11 mouse cellular contexts compared by ENCODE assay signal in genomic region chr7:63950931-63951607, GRCm38 (mm10). TPM values are rescaled to one million over a fixed set of nuclear protein-coding genes. Genes with fewer than 3 reads are reported as not detected.
DNase-seq lines count a peak whose midpoint lies in the region; ATAC-seq and TF ChIP-seq lines count a peak whose summit lies in the region.
"Had no signal": no experiment of that assay in that cellular context is flagged by ENCODE, and none has a peak within 500 bp of the region (broad histone marks: within the 10 kb centered on the region; RNA-seq: fewer than 3 reads in every experiment).

No protein-coding gene starts in this region.

- no peak overlapping the region for H3K27ac ChIP-seq in neural tube, embryonic 14.5 days (ENCODE audit: low read depth, low read length)
- no peak overlapping the region for H3K27ac ChIP-seq in neural tube, embryonic 15.5 days (replicated peaks)
- no peak overlapping the region for H3K27ac ChIP-seq in midbrain, embryonic 16.5 days (ENCODE audit: low read length)
- H3K27ac ChIP-seq in lung, postnatal 0 days (ENCODE audit: low read length): no peak overlapping the region
- H3K27ac ChIP-seq: neural tube, embryonic 12.5 days had no signal

- peak; percentile 70 for DNase-seq in cerebellum, adult 9-10 months
- DNase-seq in layer of hippocampus, adult 11-12 months (ENCODE audit: low spot score): peak; percentile 83
- DNase-seq in lung, postnatal 36 days: no peak
- DNase-seq in yolk sac, embryonic 10.5 days (ENCODE audit: low spot score): no peak
- DNase-seq in lung, postnatal 0 days (ENCODE audit: low spot score): no peak
- DNase-seq: heart, postnatal 14 days had no signal

- no peaks in the 10 kb centered on the region for H3K27me3 ChIP-seq in neural tube, embryonic 14.5 days (ENCODE audit: control insufficient read depth, insufficient read depth, low read length)
- H3K27me3 ChIP-seq in neural tube, embryonic 15.5 days (replicated peaks): no peaks in the 10 kb centered on the region
- H3K27me3 ChIP-seq in midbrain, embryonic 16.5 days (ENCODE audit: control insufficient read depth, insufficient read depth, low read depth, low read length): no peaks in the 10 kb centered on the region
- no peaks in the 10 kb centered on the region for H3K27me3 ChIP-seq in lung, postnatal 0 days (replicated peaks; ENCODE audit: insufficient read depth, low read length)
- H3K27me3 ChIP-seq: neural tube, embryonic 12.5 days had no signal

- H3K4me2 ChIP-seq in neural tube, embryonic 14.5 days (ENCODE audit: low read depth, low read length): no peak overlapping the region
- H3K4me2 ChIP-seq in neural tube, embryonic 15.5 days: no peak overlapping the region
- H3K4me2 ChIP-seq in midbrain, embryonic 16.5 days (ENCODE audit: low read length): no peak overlapping the region
- H3K4me2 ChIP-seq in lung, postnatal 0 days (replicated peaks; ENCODE audit: low read depth, low read length): no peak overlapping the region
- H3K4me2 ChIP-seq: neural tube, embryonic 12.5 days had no signal

- no peak for TF ChIP-seq CTCF in lung, postnatal 0 days (IDR thresholded peaks at IDR 0.05)

- H3K9ac ChIP-seq in neural tube, embryonic 14.5 days (replicated peaks; ENCODE audit: low read depth, low read length): no peak overlapping the region
- H3K9ac ChIP-seq in neural tube, embryonic 15.5 days (replicated peaks): no peak overlapping the region
- H3K9ac ChIP-seq in midbrain, embryonic 16.5 days (ENCODE audit: low read depth, low read length): no peak overlapping the region
- no peak overlapping the region for H3K9ac ChIP-seq in lung, postnatal 0 days (replicated peaks; ENCODE audit: low read depth)
- H3K9ac ChIP-seq: neural tube, embryonic 12.5 days had no signal

- no peaks in the 10 kb centered on the region for H3K4me1 ChIP-seq in neural tube, embryonic 14.5 days (ENCODE audit: control insufficient read depth, insufficient read depth, low read length)
- 0 out of 2 replicates have a peak, but pooled peaks cover 5% of the 10 kb centered on the region for H3K4me1 ChIP-seq in neural tube, embryonic 15.5 days
- peaks cover 3% of the 10 kb centered on the region; the same call in 1 of the 2 replicates for H3K4me1 ChIP-seq in midbrain, embryonic 16.5 days (ENCODE audit: control insufficient read depth, insufficient read depth, low read length)
- H3K4me1 ChIP-seq in lung, postnatal 0 days (ENCODE audit: insufficient read depth, low read depth, low read length): no peaks in the 10 kb centered on the region

- no peak for TF ChIP-seq EP300 in lung, postnatal 0 days (IDR thresholded peaks at IDR 0.05)

- H3K9me3 ChIP-seq in neural tube, embryonic 14.5 days (ENCODE audit: control insufficient read depth, low read length): no peaks in the 10 kb centered on the region
- no peaks in the 10 kb centered on the region for H3K9me3 ChIP-seq in neural tube, embryonic 15.5 days (replicated peaks)
- no peaks in the 10 kb centered on the region for H3K9me3 ChIP-seq in midbrain, embryonic 16.5 days (replicated peaks; ENCODE audit: control insufficient read depth, low read length, poor library complexity, severe bottlenecking)
- no peaks in the 10 kb centered on the region for H3K9me3 ChIP-seq in lung, postnatal 0 days (ENCODE audit: low read length)
- H3K9me3 ChIP-seq: neural tube, embryonic 12.5 days had no signal

- peak; percentile 32; the same call in 1 of the 2 replicates for ATAC-seq in neural tube, embryonic 14.5 days (ENCODE audit: low read depth)
- no peak for ATAC-seq in neural tube, embryonic 15.5 days (ENCODE audit: low FRiP score)
- ATAC-seq in midbrain, embryonic 16.5 days: peak; percentile 57; the same call in 1 of the 2 replicates
- no peak; the same call in 1 of the 2 replicates for ATAC-seq in lung, postnatal 0 days

- no peaks in the 10 kb centered on the region for H3K36me3 ChIP-seq in neural tube, embryonic 14.5 days (ENCODE audit: control insufficient read depth, insufficient read depth, low read length)
- H3K36me3 ChIP-seq in neural tube, embryonic 15.5 days: no peaks in the 10 kb centered on the region
- H3K36me3 ChIP-seq in midbrain, embryonic 16.5 days (ENCODE audit: control insufficient read depth, insufficient read depth, low read length): no peaks in the 10 kb centered on the region
- no peaks in the 10 kb centered on the region for H3K36me3 ChIP-seq in lung, postnatal 0 days (ENCODE audit: insufficient read depth, low read length)
- H3K36me3 ChIP-seq: neural tube, embryonic 12.5 days had no signal

- no peak overlapping the region for H3K4me3 ChIP-seq in neural tube, embryonic 14.5 days (ENCODE audit: low read depth, low read length)
- no peak overlapping the region for H3K4me3 ChIP-seq in neural tube, embryonic 15.5 days (replicated peaks)
- no peak overlapping the region for H3K4me3 ChIP-seq in midbrain, embryonic 16.5 days (ENCODE audit: low read depth, low read length)
- H3K4me3 ChIP-seq in lung, postnatal 0 days (ENCODE audit: low read depth, low read length): no peak overlapping the region
- H3K4me3 ChIP-seq: neural tube, embryonic 12.5 days had no signal

- WGBS in neural tube, embryonic 14.5 days: 73% methylated on average over 10 of the region's 10 CpGs
- 58% methylated on average over 10 of the region's 10 CpGs for WGBS in neural tube, embryonic 15.5 days
- 77% methylated on average over 10 of the region's 10 CpGs for WGBS in midbrain, embryonic 16.5 days
- 66% methylated on average over 10 of the region's 10 CpGs for WGBS in lung, postnatal 0 days

RNA-seq across cellular contexts. Expression of gene Klf13, which starts 12.4 kb away (rescaled TPM):
- 24.9 and 32.5 TPM in 2 replicates for polyA plus RNA-seq in neural tube, embryonic 14.5 days (2014; fragmentation: Nextera tagmentation; extraction: Ambion mirVana)
- polyA plus RNA-seq in neural tube, embryonic 15.5 days (2015; fragmentation: Nextera tagmentation; extraction: Ambion mirVana): 24.7 and 26.8 TPM in 2 replicates
- 19.9 and 21.6 TPM in 2 replicates for polyA plus RNA-seq in midbrain, embryonic 16.5 days (2015; fragmentation: Nextera tagmentation; extraction: Ambion mirVana)
- polyA plus RNA-seq in lung, postnatal 0 days (2015; fragmentation: Nextera tagmentation; extraction: Ambion mirVana): 78.2 and 89.0 TPM in 2 replicates

RNA-seq across cellular contexts. Expression of gene E030018B13Rik, which starts 34.4 kb away (rescaled TPM):
- 0.55 TPM in 1 of 2 replicates, not detected in the other for polyA plus RNA-seq in neural tube, embryonic 14.5 days (2014; fragmentation: Nextera tagmentation; extraction: Ambion mirVana)
- not detected in 2 replicates for polyA plus RNA-seq in neural tube, embryonic 15.5 days (2015; fragmentation: Nextera tagmentation; extraction: Ambion mirVana)
- polyA plus RNA-seq in midbrain, embryonic 16.5 days (2015; fragmentation: Nextera tagmentation; extraction: Ambion mirVana): 0.21 TPM in 1 of 2 replicates, not detected in the other
- polyA plus RNA-seq in lung, postnatal 0 days (2015; fragmentation: Nextera tagmentation; extraction: Ambion mirVana): 0.18 and 0.27 TPM in 2 replicates
- polyA plus RNA-seq: liver, embryonic 16.5 days had no signal

Comparison
In these comparisons a context has a peak if more than half of its experiments do, and no peak if none do; other contexts are left out.
1. ATAC-seq: peak in neural tube, embryonic 14.5 days (single experiment) and midbrain, embryonic 16.5 days (single experiment); none in neural tube, embryonic 15.5 days (single experiment) and lung, postnatal 0 days (single experiment).
2. DNase-seq: peak in cerebellum, adult 9-10 months (single experiment) and layer of hippocampus, adult 11-12 months (single experiment); none in lung, postnatal 36 days (single experiment), yolk sac, embryonic 10.5 days (single experiment) and lung, postnatal 0 days (single experiment).